Mouse (Mus musculus) bone marrow macrophage, adult 2 months (primary cell): Measurements from ENCODE around the gene Msl2. TPM values are rescaled to one million over a fixed set of nuclear protein-coding genes. Genes with fewer than 3 reads are reported as not detected.

Experiments used
- H3K27ac ChIP-seq: 2 replicates; pipeline ENCODE4 v1.5.1; 2012; ENCODE audit warnings: low read depth, low read length; ENCODE audit not compliant: insufficient read depth
- H3K4me1 ChIP-seq: 2 replicates; pipeline ENCODE4 v1.6.1; 2012; ENCODE audit warnings: low read length; ENCODE audit not compliant: control insufficient read depth, insufficient read depth
- H3K4me3 ChIP-seq: 2 replicates; pipeline ENCODE4 v1.5.1; 2012; ENCODE audit warnings: mild to moderate bottlenecking, low read length, moderate library complexity; ENCODE audit not compliant: insufficient read depth
- CTCF ChIP-seq: IDR thresholded peaks from 2 replicates; pipeline ENCODE4 v1.5.1; 2012; ENCODE audit warnings: low read depth, mild to moderate bottlenecking, low read length, moderate library complexity
- POLR2A ChIP-seq: IDR thresholded peaks from 2 replicates; pipeline ENCODE4 v1.6.1; 2012; ENCODE audit warnings: mild to moderate bottlenecking, low read depth, low read length, borderline replicate concordance
- polyA plus RNA-seq: library from polyadenylated mRNA; stranded (reverse); fragments of >200 nt; gene quantifications from 2 replicates; pipeline ENCODE4 v1.2.4, GENCODE M21; 2012; ENCODE audit not compliant: missing spikeins, insufficient read depth, insufficient read length

The Msl2 gene
- polyA plus RNA-seq, 1 experiment, result 38.9 TPM

DNA sequence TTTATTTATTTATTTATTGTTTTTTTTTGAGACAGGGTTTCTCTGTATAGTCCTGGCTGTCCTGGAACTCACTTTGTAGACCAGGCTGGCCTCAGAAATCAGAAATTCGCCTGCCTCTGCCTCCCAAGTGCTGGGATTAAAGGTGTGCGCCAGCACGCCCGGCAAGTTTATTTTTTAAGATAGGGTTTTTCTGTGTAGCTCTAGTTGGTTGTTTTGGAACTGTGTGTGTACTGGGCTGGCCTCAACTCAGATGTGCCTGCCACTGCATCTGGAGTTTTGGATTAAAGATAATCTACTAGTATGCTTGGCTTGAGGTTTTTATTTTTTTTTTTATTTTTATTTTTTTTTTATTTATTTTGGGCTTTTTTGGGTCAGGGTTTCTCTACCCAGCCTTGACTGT lies 21.5 kb downstream of the Msl2 start:
- no peak for TF ChIP-seq POLR2A
- no peak for TF ChIP-seq CTCF
- no peak overlapping the region for H3K27ac ChIP-seq
- peaks cover 3% of the 10 kb centered on the region for H3K4me1 ChIP-seq
- no peak overlapping the region for H3K4me3 ChIP-seq

DNA sequence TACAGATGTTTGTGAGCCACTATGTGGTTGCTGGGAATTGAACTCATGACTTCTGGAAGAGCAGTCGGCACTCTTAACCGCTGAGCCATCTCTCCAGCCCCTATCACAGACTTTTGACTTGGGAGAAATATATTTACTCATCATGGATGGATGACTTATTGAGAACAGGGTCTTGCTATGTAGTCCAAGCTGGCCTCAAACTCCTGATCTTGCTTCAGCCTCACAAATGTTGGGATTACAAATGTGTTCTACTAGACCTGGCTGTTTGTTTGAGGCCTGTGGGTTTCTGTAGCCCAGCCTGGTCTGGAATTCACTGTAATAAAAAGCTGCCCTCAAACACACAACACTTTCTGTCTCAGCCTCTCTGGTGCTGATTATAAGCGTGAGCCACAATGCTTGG lies 22.6 kb downstream of the Msl2 start:
- peaks cover 3% of the 10 kb centered on the region for H3K4me1 ChIP-seq
- no peak for TF ChIP-seq POLR2A
- TF ChIP-seq CTCF, result no peak
- H3K27ac ChIP-seq, result no peak overlapping the region
- no peak overlapping the region for H3K4me3 ChIP-seq

- no peak for TF ChIP-seq POLR2A
- TF ChIP-seq CTCF, result no peak
- H3K27ac ChIP-seq, result no peak overlapping the region
- no peak overlapping the region for H3K4me3 ChIP-seq
Observed at GRCm38 (mm10) chr9:101097542-101097941, 23.6 kb downstream of the Msl2 start.

GRCm38 (mm10) chr9:101099445-101099844 lies 25.5 kb downstream of the Msl2 start:
- TF ChIP-seq POLR2A (no peak), CTCF (no peak)
- Histone ChIP-seq H3K27ac (no peak overlapping the region), H3K4me3 (no peak overlapping the region), H3K4me1 (peaks cover 9% of the 10 kb centered on the region)

More at GRCm38 (mm10) chr9:101097542-101097941, 23.6 kb downstream of the Msl2 start:
- peaks cover 5% of the 10 kb centered on the region for H3K4me1 ChIP-seq

DNA sequence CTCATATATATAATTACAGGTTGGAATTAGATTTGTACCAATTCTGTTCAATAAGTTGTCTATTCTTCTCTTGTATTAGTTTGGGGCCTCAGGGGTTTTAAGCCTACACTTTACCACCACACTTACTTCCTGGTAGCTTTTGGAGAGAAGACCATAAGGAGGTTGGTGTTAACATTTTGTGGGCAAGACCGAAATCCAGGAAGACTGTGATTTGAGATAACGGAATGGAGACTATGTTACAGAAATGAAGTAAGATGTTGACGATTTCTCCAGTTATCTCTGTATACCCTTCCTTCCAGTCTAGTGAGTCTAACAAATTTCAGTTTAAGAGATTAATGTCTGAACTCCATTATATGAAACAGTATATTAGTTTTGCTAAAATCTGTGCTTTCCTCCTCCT lies 26.3 kb downstream of the Msl2 start:
- H3K4me3 ChIP-seq, result no peak overlapping the region
- no peak overlapping the region for H3K27ac ChIP-seq
- H3K4me1 ChIP-seq, result peaks cover 9% of the 10 kb centered on the region
- TF ChIP-seq CTCF (no peak), POLR2A (no peak)

- TF ChIP-seq CTCF (no peak), POLR2A (no peak)
- Histone ChIP-seq H3K4me3 (no peak overlapping the region), H3K4me1 (peaks cover 9% of the 10 kb centered on the region), H3K27ac (no peak overlapping the region)
Observed at GRCm38 (mm10) chr9:101101547-101101946, 27.6 kb downstream of the Msl2 start.

- H3K27ac ChIP-seq, result no peak overlapping the region
- H3K4me1 ChIP-seq, result peaks cover 9% of the 10 kb centered on the region
- no peak overlapping the region for H3K4me3 ChIP-seq
- TF ChIP-seq CTCF (no peak), POLR2A (no peak)
Observed at GRCm38 (mm10) chr9:101102288-101102687, 28.4 kb downstream of the Msl2 start.

DNA sequence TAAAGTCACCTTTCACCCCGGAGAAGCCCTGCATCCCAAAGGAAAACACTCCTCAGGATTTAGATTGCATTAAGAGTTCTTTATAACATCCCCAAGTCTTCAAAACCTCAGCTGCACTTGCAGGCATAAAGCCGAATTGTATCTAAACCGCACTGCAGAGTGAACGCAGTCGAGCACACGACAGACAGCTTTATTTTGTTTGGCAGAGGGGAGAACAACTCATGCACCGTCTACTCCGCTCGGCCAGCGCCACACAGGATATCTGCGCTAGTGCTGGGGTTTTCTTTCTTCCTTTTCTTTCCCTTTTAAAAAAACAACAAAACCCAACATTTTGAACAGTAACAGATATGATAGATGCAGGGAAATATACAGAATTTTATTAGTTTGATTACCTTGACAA lies 31.0 kb downstream of the Msl2 start:
- TF ChIP-seq CTCF (no peak), POLR2A (no peak)
- Histone ChIP-seq H3K4me1 (peaks cover 10% of the 10 kb centered on the region), H3K27ac (no peak overlapping the region), H3K4me3 (no peak overlapping the region)

- no peak overlapping the region for H3K4me3 ChIP-seq
- TF ChIP-seq CTCF (no peak), POLR2A (no peak)
- H3K4me1 ChIP-seq, result peaks cover 11% of the 10 kb centered on the region
- H3K27ac ChIP-seq, result no peak overlapping the region
Observed at GRCm38 (mm10) chr9:101105735-101106134, 31.8 kb downstream of the Msl2 start.

- Histone ChIP-seq H3K4me1 (peaks cover 10% of the 10 kb centered on the region), H3K4me3 (no peak overlapping the region), H3K27ac (no peak overlapping the region)
- TF ChIP-seq POLR2A, result no peak
- TF ChIP-seq CTCF, result no peak
Observed at GRCm38 (mm10) chr9:101107386-101107785, 33.5 kb downstream of the Msl2 start.

DNA sequence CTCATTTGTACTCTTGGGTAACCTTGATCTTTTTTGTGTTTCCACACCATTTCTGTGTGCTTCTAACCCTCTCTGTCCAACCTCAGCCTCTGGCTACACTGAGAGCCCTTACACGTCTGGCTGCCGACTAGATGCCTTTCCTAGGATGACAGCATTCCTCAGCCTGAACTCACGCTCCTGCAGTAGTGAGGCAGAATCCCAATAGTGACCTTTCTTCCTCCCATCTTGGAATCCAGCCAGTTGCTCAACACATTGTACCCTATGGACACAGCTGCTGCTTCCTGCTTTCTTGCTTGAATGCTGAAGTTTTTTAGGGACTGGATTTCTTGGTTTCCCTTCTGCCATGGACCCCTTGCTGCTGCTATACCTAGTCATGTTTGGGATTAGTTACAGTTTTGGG lies 36.1 kb downstream of the Msl2 start:
- peaks cover 6% of the 10 kb centered on the region for H3K4me1 ChIP-seq
- H3K27ac ChIP-seq, result no peak overlapping the region
- TF ChIP-seq CTCF (no peak), POLR2A (no peak)
- no peak overlapping the region for H3K4me3 ChIP-seq
